Mouse (Mus musculus): ENCODE measurements at regions not wholly inside any gene's neighbourhood (a gene's known extent, or its start where the extent isn't known, plus 50 kb on each side); places are given as distances from the start of the nearest gene placed in this dataset.
A peak's percentile ranks its signal among the peaks of the same experiment; 100 is the strongest.
"Not testable (repeated sequence)": the region's sequence is repeated elsewhere in the genome, so short reads cannot be mapped to it uniquely, and the experiment has no call there.

- intact Hi-C loops (cut with DNase I): no loop called here
- peak in 1 of 2 experiments; percentile 2 for DNase-seq
Observed at GRCm38 (mm10) chr1:18058211-18058971, 87.3 kb downstream of the Crisp4 start.

- intact Hi-C loops (cut with DNase I): no loop called here
- DNase-seq: no peak
Observed at GRCm38 (mm10) chr1:18057646-18058210, 88.0 kb downstream of the Crisp4 start.

DNA sequence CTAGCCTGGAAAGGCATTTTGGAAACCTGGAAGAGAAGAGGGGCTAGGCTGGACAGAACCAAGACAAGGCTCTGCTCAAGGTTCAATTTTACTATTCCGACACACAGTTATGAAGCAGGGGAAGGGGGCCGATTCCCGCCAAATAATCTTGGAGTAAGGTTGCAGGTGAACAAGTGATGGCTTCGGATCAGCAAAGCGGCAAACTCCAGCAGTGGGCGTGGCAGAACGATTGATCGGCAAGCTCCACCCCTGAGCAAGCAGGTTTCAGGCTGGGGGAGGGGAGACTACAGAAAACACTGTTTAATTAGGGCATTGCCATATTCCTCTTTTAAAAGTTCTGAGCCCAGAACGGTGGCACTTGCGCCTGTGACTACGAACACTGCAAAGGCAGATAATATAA is 88.7 kb downstream of the Crisp4 start:
- intact Hi-C loops (cut with DNase I); DNase-seq: not testable (repeated sequence)

- no peak for DNase-seq
- intact Hi-C loops (cut with DNase I): no loop called here
Observed at GRCm38 (mm10) chr1:18030226-18030625, 115.5 kb downstream of the Crisp4 start.

DNA sequence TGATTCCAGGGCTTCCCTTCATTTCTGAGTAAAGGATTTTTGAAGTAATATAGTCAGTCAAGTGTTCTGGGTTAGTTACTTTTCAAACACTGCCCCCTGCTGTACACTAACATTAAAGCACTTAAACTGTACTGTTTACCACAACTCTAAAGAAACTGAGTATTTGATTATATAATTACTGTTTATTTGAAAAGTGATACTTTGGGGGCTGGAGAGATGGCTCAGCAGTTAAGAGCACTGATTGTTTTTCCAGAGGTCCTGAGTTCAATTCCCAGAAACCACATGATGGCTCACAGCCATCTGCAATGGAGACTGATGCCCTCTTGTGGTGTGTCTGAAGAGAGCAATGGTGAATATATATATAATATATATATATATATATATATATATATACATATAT is 132.8 kb downstream of the Crisp4 start:
- DNase-seq: peak in 1 of 2 experiments; percentile 4
- intact Hi-C loops (cut with DNase I): loop anchor here (2.0 kb wide), 1 partner anchor 850 kb away; no protein-coding TSS in a partner anchor

DNA sequence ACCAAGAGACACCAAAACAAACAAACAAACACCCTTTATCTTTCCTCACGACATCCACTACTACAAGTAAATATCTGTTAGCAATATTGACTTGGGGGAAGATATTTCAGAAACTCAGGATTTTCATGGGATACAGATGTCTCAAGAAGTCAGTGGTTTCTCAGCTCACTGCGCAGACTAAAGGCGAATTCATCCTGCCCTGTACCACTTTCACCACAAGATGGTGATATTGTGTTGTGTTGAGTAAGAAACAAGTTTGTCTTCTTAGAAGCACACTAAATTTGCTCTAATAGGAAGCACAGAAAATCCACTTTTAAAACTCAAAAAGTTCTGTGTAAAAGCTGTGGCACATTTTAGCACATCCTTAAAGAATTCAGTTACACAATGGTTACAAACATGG is 165.1 kb downstream of the Crisp4 start:
- DNase-seq: peak in 1 of 2 experiments; percentile 10
- intact Hi-C loops (cut with DNase I): loop anchor here (2.0 kb wide), 1 partner anchor 128 kb away; no protein-coding TSS in a partner anchor

GRCm38 (mm10) chr1:17978086-17978485 is 167.6 kb downstream of the Crisp4 start:
- intact Hi-C loops (cut with DNase I): no loop called here
- no peak for DNase-seq

- intact Hi-C loops (cut with DNase I); DNase-seq: not testable (repeated sequence)
Observed at GRCm38 (mm10) chr1:17956881-17957280, 188.8 kb downstream of the Crisp4 start.

DNA sequence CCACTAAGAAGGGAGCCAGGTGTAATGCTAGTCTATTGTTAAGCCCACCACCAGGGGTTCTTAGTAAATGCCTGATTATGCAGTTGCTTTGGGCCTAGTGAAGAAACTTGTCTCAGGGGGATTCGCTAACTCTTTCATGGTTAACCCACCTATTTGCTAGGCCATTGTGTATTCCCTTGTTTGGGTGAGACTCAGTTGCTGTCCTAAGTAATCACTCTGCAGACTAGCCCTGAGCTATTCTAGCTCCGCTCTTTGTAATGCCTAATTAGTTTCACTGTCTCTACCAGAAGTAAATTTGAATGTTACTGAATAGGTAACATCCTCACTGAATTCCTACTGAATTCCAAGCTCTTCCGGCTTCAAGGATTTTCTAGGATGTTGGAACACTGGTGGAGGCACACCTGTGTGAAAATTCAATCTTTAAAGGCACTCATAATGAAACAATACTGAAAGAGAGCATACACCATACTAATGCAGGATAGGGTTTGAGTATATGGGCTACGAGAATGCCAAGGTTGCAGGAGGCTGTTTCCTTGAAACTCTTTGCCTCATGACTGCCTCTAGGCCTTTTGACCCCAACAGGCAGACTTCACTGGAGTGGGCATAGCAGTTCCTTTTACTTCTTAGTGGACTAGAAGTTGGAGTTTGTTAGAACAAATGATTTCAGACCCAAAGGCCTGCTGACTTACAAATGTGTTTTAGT is 213.4 kb downstream of the Crisp4 start:
- DNase-seq: not testable (repeated sequence)

More for the DNA sequence above, 213.4 kb downstream of the Crisp4 start:
- intact Hi-C loops (cut with DNase I): not testable (repeated sequence)

Measured in heart, postnatal 14 days (tissue).